Mouse (Mus musculus): ENCODE data around the gene Tas2r140.

Gene Tas2r140

GRCm38 (mm10) chr6:133055716-133056115, at the start of gene Tas2r140:
Gene Tas2r140, minus strand, starts transcription at chr6:133055816.
- no peak for DNase-seq (ENCODE audit: low read depth, low spot score)

- DNase-seq (ENCODE audit: low read depth, low spot score): no peak
Observed at GRCm38 (mm10) chr6:133104609-133104921, 48.9 kb upstream of the Tas2r140 start, which contains the start of gene Smim10l1. Gene Smim10l1, plus strand, starts transcription at chr6:133104909.

GRCm38 (mm10) chr6:133102430-133102829, 46.8 kb upstream of the Tas2r140 start:
- DNase-seq (ENCODE audit: low read depth, low spot score): no peak

- DNase-seq (ENCODE audit: low read depth, low spot score): peak; percentile 82
Observed at GRCm38 (mm10) chr6:133092226-133092625, 36.6 kb upstream of the Tas2r140 start.

GRCm38 (mm10) chr6:133037001-133037400, 18.6 kb downstream of the Tas2r140 start, which contains the start of gene Tas2r103:
Gene Tas2r103, minus strand, starts transcription at chr6:133037101.
- DNase-seq (ENCODE audit: low read depth, low spot score): no peak
